In the genomic region with DNA sequence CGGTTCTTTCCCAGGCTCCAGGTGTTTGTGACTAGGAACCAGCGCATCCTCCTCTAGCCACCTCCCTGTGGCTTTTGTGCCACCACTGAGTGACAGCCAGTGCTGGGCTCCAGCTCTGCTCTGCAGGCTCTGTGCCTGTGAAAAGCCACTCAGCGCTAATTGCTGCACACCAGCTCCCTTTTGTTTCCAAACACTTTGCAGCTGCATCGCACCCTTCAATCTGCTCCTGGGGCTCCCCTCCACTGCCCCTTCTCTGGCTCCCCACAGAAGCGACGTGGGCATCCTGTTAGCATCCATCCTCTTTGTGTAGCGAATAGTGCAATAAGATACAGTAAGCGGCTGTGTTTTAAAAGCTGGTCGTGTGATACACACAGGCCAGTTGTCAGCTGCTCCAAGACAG, we compare ENCODE assay signal across 14 mouse cellular contexts.
DNase-seq lines count a peak whose midpoint lies in the region; ATAC-seq and TF ChIP-seq lines count a peak whose summit lies in the region.
"Had no signal": no experiment of that assay in that cellular context is flagged by ENCODE, and none has a peak within 500 bp of the region (broad histone marks: within the 10 kb centered on the region; RNA-seq: fewer than 3 reads in every experiment).

No protein-coding gene starts in this region.

- H3K4me1 ChIP-seq in hindbrain, postnatal 0 days (ENCODE audit: insufficient read depth, low read length): peaks cover 10% of the 10 kb centered on the region

- H3K36me3 ChIP-seq in hindbrain, postnatal 0 days (ENCODE audit: insufficient read depth, low read length): no peaks in the 10 kb centered on the region
- H3K36me3 ChIP-seq: heart, embryonic 13.5 days; liver, embryonic 15.5 days had no signal

- DNase-seq in frontal cortex, postnatal 25 days (ENCODE audit: low spot score in 2 of 2): no peak
- peak; percentile 12 for DNase-seq in right cerebral cortex, adult 18-20 months
- no peak for DNase-seq in right cerebral cortex, postnatal 14 days
- peak; percentile 31 for DNase-seq in hindbrain, postnatal 0 days (ENCODE audit: low spot score)
- DNase-seq in right cerebral cortex, postnatal 4 days: peak; percentile 49
- DNase-seq in gastrocnemius, adult 8-10 months (ENCODE audit: low spot score in 2 of 2): no peak
- DNase-seq in kidney, adult 11 months: no peak
- DNase-seq: adrenal gland, adult 2 months; cerebellum, postnatal 10 days; gastrocnemius, postnatal 36 days; thymus, postnatal 4 days had no signal

- peak; percentile 62 for ATAC-seq in frontal cortex, adult (ENCODE audit: low TSS enrichment)
- peak; percentile 49; the same call in 1 of the 2 replicates for ATAC-seq in hindbrain, postnatal 0 days

- H3K9ac ChIP-seq in hindbrain, postnatal 0 days (replicated peaks; ENCODE audit: low read length): no peak overlapping the region
- H3K9ac ChIP-seq: heart, embryonic 13.5 days; liver, embryonic 15.5 days had no signal

- H3K9me3 ChIP-seq in hindbrain, postnatal 0 days (ENCODE audit: low read length): no peaks in the 10 kb centered on the region
- H3K9me3 ChIP-seq: heart, embryonic 13.5 days; liver, embryonic 15.5 days had no signal

- no peak overlapping the region for H3K27ac ChIP-seq in hindbrain, postnatal 0 days
- H3K27ac ChIP-seq: heart, embryonic 13.5 days; liver, embryonic 15.5 days had no signal

- 14% methylated on average over 9 of the region's 9 CpGs for WGBS in hindbrain, postnatal 0 days

- H3K27me3 ChIP-seq in hindbrain, postnatal 0 days (ENCODE audit: insufficient read depth, low read length): no peaks in the 10 kb centered on the region

- TF ChIP-seq CTCF in hindbrain, postnatal 0 days (IDR thresholded peaks at IDR 0.05; ENCODE audit: low read depth): no peak

- no peak overlapping the region for H3K4me2 ChIP-seq in hindbrain, postnatal 0 days (ENCODE audit: low read depth, low read length)
- H3K4me2 ChIP-seq: heart, embryonic 13.5 days; liver, embryonic 15.5 days had no signal

- H3K4me3 ChIP-seq in hindbrain, postnatal 0 days (ENCODE audit: low read length): no peak overlapping the region
- H3K4me3 ChIP-seq: heart, embryonic 13.5 days; liver, embryonic 15.5 days had no signal

Comparison
In these comparisons a context has a peak if more than half of its experiments do, and no peak if none do; other contexts are left out.
1. DNase-seq: peak in right cerebral cortex, adult 18-20 months (single experiment), hindbrain, postnatal 0 days (single experiment) and right cerebral cortex, postnatal 4 days (single experiment); none in frontal cortex, postnatal 25 days (0 of 2), right cerebral cortex, postnatal 14 days (single experiment), gastrocnemius, adult 8-10 months (0 of 2) and kidney, adult 11 months (single experiment).